Mouse (Mus musculus): Measurements from ENCODE around the gene Cbs. TPM values are rescaled to one million over a fixed set of nuclear protein-coding genes. Genes with fewer than 3 reads are reported as not detected.

The Cbs gene
- total RNA-seq (2023): not detected in 2 replicates

DNA sequence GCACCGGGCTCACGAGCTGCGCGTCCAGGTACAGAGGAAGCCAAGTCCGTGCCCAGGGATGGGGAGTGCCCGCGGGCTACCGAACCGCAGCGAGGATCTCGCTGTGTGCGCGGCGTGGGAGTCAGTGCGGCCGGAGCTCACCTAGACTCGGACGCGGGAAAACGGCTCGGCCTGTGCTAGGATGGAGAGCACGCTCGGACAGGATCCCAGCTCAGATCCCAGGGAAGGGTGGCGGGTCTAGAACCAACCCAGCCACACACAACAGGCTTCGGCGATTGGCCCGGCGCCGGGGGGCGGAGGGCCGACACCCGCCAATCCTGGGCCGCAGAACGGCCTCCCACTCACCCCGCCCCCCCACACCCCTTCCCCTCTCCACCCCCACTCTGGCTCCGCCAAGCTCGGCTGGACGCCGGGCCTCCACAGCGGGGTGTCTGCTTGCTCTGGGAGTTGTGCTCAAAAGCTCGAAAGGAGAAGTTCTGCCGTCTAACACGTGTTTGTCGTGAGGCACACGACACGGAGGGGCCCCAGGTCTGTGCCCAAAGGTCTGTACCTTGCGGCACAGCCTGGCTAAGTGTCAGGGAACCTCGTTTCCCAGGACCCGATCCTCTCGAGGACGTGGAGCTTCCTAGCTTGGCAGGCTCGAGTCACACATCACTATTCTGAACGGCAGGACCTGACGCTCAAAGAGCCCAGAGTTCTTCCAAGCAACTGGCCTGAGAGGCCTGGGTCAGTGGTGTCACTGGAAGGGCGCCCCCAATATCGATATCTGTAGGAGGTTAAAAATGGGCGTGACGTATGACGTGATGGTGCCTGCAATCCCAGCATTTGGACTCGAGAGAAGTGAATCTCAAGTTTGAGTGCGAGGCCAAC lies at the start of gene Cbs:
Cbs (minus strand) TSS at position 297 of the 870 bp plus-strand sequence.

GRCm38 (mm10) chr17:31677507-31677906 lies 40.5 kb upstream of the Cbs start, which contains the start of gene Cryaa:
TSS of gene Cryaa (plus strand) at chr17:31677807.

DNA sequence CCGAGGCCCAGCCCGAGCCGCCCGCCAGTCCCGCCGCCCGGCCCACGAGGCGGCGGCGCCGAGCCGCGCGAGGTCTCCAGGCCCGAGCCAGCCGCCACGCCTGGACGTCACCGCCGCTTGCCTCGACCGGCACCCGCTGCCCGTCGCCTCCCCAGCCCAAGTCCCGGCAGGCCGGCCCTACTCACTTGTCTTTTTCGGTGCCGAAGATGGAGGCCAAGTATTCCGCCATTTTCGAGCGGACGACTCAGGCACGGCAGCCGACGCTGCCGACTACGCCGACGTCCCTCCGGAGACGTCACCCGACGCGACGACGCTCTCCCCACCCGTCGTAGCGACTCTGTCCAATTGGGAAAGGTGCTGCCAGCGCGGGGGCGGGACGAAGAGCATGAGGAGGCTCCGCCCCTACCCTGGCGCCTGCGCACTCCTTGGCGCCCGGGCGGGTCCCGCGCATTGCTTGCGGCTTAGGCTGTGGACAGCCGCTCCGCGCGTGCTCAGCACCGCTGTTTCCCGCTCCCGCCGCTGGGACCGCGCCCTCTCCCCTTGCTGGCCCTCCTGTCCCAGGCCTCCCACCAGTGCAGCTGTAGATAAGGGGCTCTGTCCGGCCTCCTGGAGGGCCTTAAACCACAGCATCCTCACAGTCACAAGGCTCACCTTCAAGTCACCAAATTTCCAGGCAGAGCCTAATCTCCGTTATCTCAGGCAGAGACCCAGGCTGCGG lies 21.6 kb upstream of the Cbs start, which contains the start of gene U2af1:
U2af1 (minus strand) TSS at position 425 of the 718 bp plus-strand sequence.

GRCm38 (mm10) chr17:31564015-31564857 lies 72.8 kb downstream of the Cbs start, which contains the start of gene Pknox1:
TSS of gene Pknox1 (plus strand) at chr17:31564734.

Other genes with a start within 250 kb of the Cbs start
- gene Wdr4, start 117.3 kb downstream of the Cbs start, total RNA-seq (2023): 7.3 and 16.8 TPM in 2 replicates
- 84.2 and 91.2 TPM in 2 replicates for gene Ndufv3, start 117.1 kb downstream of the Cbs start, total RNA-seq (2023)
- 70.1 and 80.5 TPM in 2 replicates for gene Pknox1, start 72.5 kb downstream of the Cbs start, total RNA-seq (2023)
- 242 and 286 TPM in 2 replicates for gene U2af1, start 21.7 kb upstream of the Cbs start, total RNA-seq (2023)
- not detected in 2 replicates for gene Cryaa, start 40.6 kb upstream of the Cbs start, total RNA-seq (2023)
- gene Sik1, start 218.6 kb upstream of the Cbs start, total RNA-seq (2023): 232 and 243 TPM in 2 replicates